Mouse (Mus musculus): ENCODE data around the gene Armc5.

The Armc5 gene

DNA sequence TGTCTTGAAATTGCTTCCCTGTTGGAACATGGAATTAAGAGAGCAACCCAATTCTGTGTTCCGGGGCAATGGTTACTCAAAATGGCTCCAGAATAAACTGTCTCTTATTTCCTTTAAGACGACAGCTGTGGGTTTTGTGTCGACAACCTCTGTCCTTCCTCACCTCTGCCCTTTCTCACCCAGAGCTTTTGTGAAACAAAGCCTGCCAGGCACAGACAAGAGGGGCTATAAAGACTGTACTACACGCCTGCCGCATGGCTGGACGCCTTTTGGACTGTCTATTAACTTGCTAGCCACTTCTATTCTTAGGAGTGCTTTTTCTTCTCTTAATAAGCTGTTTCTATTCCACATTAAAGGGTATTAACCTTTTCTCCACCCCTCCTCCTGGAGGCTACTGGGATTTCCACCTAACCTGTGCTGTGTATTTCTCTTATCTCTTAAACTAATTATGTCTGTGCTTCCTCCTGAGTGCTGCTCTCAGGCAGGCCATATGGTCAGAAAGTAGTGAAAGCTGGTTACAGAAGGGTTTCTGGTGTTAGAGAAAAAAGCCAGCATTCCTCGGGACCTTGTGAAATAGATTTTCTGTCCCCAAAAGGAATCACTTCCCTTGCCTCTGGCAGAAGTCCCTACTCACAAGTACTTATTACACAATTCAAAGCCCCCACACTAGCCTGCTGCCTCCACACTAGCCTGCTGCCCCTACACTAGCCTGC lies 45.5 kb downstream of the Armc5 start:
- TF ChIP-seq POU5F1 (IDR thresholded peaks at IDR 0.05; ENCODE audit: borderline replicate concordance, low read length) (no peak), CTCF (conservative IDR thresholded peaks at IDR 0.05; ENCODE audit: low read length) (no peak), NANOG (IDR thresholded peaks at IDR 0.05; ENCODE audit: borderline replicate concordance, low read length) (no peak)
- no peak overlapping the region for H3K4me3 ChIP-seq (replicated peaks; ENCODE audit: low read length)
- H3K36me3 ChIP-seq (ENCODE audit: insufficient read depth, low read length) = peaks cover 26% of the 10 kb centered on the region
- peaks cover 20% of the 10 kb centered on the region for H3K4me1 ChIP-seq (replicated peaks; ENCODE audit: low read depth, low read length)
- H3K9me3 ChIP-seq (ENCODE audit: low read length) = peaks cover 7% of the 10 kb centered on the region
- H3K27me3 ChIP-seq (ENCODE audit: insufficient read depth, low read length) = no peaks in the 10 kb centered on the region; the same call in 1 of the 2 replicates

GRCm38 (mm10) chr7:128284047-128284446 lies 46.9 kb downstream of the Armc5 start:
- H3K36me3 ChIP-seq (ENCODE audit: insufficient read depth, low read length) = peaks cover 33% of the 10 kb centered on the region
- no peaks in the 10 kb centered on the region for H3K27me3 ChIP-seq (ENCODE audit: insufficient read depth, low read length)
- peaks cover 20% of the 10 kb centered on the region for H3K4me1 ChIP-seq (replicated peaks; ENCODE audit: low read depth, low read length)
- H3K4me3 ChIP-seq (replicated peaks; ENCODE audit: low read length) = no peak overlapping the region
- TF ChIP-seq CTCF (conservative IDR thresholded peaks at IDR 0.05; ENCODE audit: low read length) (no peak), POU5F1 (IDR thresholded peaks at IDR 0.05; ENCODE audit: borderline replicate concordance, low read length) (no peak), NANOG (IDR thresholded peaks at IDR 0.05; ENCODE audit: borderline replicate concordance, low read length) (no peak)
- H3K9me3 ChIP-seq (ENCODE audit: low read length) = peaks cover 7% of the 10 kb centered on the region

DNA sequence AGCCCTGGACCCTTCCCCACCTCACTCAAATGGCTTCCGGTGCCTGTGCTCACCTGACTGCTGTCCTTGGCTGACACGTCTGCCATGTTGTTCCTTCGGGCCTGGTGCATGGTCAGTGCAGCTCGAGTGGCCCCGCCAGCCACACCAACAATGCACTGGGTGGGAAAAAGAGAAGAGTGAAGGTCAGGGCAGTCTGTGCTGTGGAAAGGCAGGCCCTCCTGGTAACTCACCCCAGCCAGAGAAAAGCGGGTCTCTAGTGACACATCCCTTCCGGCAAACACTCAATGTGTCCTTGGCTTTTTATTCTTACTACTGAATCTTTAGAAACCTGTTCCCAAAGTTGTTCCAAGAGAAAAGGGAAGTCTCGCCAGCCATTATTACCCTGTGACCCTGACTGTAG lies 47.9 kb downstream of the Armc5 start:
- no peaks in the 10 kb centered on the region for H3K27me3 ChIP-seq (ENCODE audit: insufficient read depth, low read length)

GRCm38 (mm10) chr7:128288923-128289544 lies 51.9 kb downstream of the Armc5 start:
- TF ChIP-seq POU5F1 (IDR thresholded peaks at IDR 0.05; ENCODE audit: borderline replicate concordance, low read length) (no peak), CTCF (conservative IDR thresholded peaks at IDR 0.05; ENCODE audit: low read length) (peak; percentile 57), NANOG (IDR thresholded peaks at IDR 0.05; ENCODE audit: borderline replicate concordance, low read length) (no peak)
- Histone ChIP-seq H3K36me3 (ENCODE audit: insufficient read depth, low read length) (peaks cover 50% of the 10 kb centered on the region), H3K4me3 (replicated peaks; ENCODE audit: low read length) (no peak overlapping the region; the same call in 1 of the 2 replicates), H3K4me1 (replicated peaks; ENCODE audit: low read depth, low read length) (peaks cover 25% of the 10 kb centered on the region), H3K27me3 (ENCODE audit: insufficient read depth, low read length) (no peaks in the 10 kb centered on the region), H3K9me3 (ENCODE audit: low read length) (no peaks in the 10 kb centered on the region)

More for the DNA sequence above, 47.9 kb downstream of the Armc5 start:
- Histone ChIP-seq H3K36me3 (ENCODE audit: insufficient read depth, low read length) (peaks cover 41% of the 10 kb centered on the region), H3K4me1 (replicated peaks; ENCODE audit: low read depth, low read length) (peaks cover 28% of the 10 kb centered on the region), H3K9me3 (ENCODE audit: low read length) (peaks cover 7% of the 10 kb centered on the region), H3K4me3 (replicated peaks; ENCODE audit: low read length) (no peak overlapping the region)
- TF ChIP-seq POU5F1 (IDR thresholded peaks at IDR 0.05; ENCODE audit: borderline replicate concordance, low read length) (no peak), NANOG (IDR thresholded peaks at IDR 0.05; ENCODE audit: borderline replicate concordance, low read length) (no peak), CTCF (conservative IDR thresholded peaks at IDR 0.05; ENCODE audit: low read length) (no peak)
